ENCODE assay signal across 7 mouse cellular contexts in the genomic region with DNA sequence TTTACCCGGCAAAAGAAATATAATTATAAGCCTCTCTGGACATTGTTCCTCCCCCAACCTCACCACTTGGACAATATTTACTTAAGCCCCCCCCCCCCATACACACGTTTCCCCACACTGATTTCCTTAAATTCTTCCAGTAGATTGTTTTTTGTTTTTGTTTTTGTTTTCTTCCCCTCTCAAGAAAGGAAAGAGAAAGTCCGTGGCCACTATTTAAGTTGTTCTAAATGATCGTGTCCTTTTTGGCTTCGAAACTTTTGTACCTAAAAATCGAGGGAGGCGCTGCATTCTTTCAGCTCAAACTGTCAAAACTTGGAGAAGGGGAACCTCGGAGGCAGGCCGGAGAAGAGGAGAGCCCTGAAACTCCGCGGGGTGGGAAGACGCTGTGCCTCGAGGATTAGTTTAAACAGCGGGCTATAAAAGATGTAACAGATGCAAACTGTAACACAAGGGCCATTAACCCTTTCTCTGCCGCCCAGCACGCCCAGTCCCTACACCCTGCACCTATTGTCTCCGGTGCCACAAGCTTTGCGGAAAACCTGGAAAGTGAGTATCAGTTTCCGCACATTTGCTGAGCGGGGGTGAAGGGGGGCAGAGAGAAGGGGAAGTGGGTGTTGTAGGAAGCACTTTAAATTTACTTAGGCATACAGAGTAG. TPM values are rescaled to one million over a fixed set of nuclear protein-coding genes. Genes with fewer than 3 reads are reported as not detected.
DNase-seq lines count a peak whose midpoint lies in the region; ATAC-seq and TF ChIP-seq lines count a peak whose summit lies in the region.

No protein-coding gene starts in this region.

- DNase-seq in CD4-positive, CD25-positive, alpha-beta regulatory T cell, adult 2 months (ENCODE audit: low read depth, low spot score): peak; percentile 38
- peak; percentile 67 for DNase-seq in MN1 (ENCODE audit: low spot score)
- peak; percentile 58 to 72 for DNase-seq in heart, postnatal 36 days
- DNase-seq in stomach, postnatal 0 days (ENCODE audit: low spot score): no peak

- no peak for TF ChIP-seq CTCF in stomach, postnatal 0 days (IDR thresholded peaks at IDR 0.05; ENCODE audit: low read depth)

- peak overlapping the region; percentile 85; the same call in 1 of the 2 replicates for H3K27ac ChIP-seq in limb, embryonic 12.5 days
- peak overlapping the region; percentile 99 for H3K27ac ChIP-seq in midbrain, embryonic 12.5 days (replicated peaks)
- H3K27ac ChIP-seq in stomach, postnatal 0 days (replicated peaks): peak overlapping the region; percentile 96

- H3K27me3 ChIP-seq in erythroblast, embryonic 14.5 days (ENCODE audit: control insufficient read depth): peaks cover 18% of the 10 kb centered on the region
- peaks cover 70% of the 10 kb centered on the region for H3K27me3 ChIP-seq in limb, embryonic 12.5 days
- H3K27me3 ChIP-seq in midbrain, embryonic 12.5 days: no peaks in the 10 kb centered on the region
- 0 out of 2 replicates have a peak, but pooled peaks cover 3% of the 10 kb centered on the region for H3K27me3 ChIP-seq in stomach, postnatal 0 days (ENCODE audit: control insufficient read depth, insufficient read depth, low read length)

- peaks cover 13% of the 10 kb centered on the region for H3K36me3 ChIP-seq in erythroblast, embryonic 14.5 days (ENCODE audit: control insufficient read depth)
- H3K36me3 ChIP-seq in limb, embryonic 12.5 days: no peaks in the 10 kb centered on the region
- no peaks in the 10 kb centered on the region for H3K36me3 ChIP-seq in midbrain, embryonic 12.5 days
- no peaks in the 10 kb centered on the region for H3K36me3 ChIP-seq in stomach, postnatal 0 days (ENCODE audit: control insufficient read depth, insufficient read depth, low read length)

- H3K9me3 ChIP-seq in erythroblast, embryonic 14.5 days (ENCODE audit: control insufficient read depth, low read length): no peaks in the 10 kb centered on the region
- no peaks in the 10 kb centered on the region for H3K9me3 ChIP-seq in limb, embryonic 12.5 days
- no peaks in the 10 kb centered on the region for H3K9me3 ChIP-seq in midbrain, embryonic 12.5 days
- H3K9me3 ChIP-seq in stomach, postnatal 0 days (ENCODE audit: control insufficient read depth, low read length): no peaks in the 10 kb centered on the region

- H3K4me1 ChIP-seq in erythroblast, embryonic 14.5 days (ENCODE audit: control insufficient read depth): peaks cover 62% of the 10 kb centered on the region
- peaks cover 22% of the 10 kb centered on the region; the same call in 1 of the 2 replicates for H3K4me1 ChIP-seq in limb, embryonic 12.5 days (replicated peaks)
- H3K4me1 ChIP-seq in midbrain, embryonic 12.5 days: peaks cover 47% of the 10 kb centered on the region
- no peaks in the 10 kb centered on the region; the same call in 1 of the 2 replicates for H3K4me1 ChIP-seq in stomach, postnatal 0 days (replicated peaks; ENCODE audit: control insufficient read depth, insufficient read depth)

- TF ChIP-seq EP300 in stomach, postnatal 0 days (optimal IDR thresholded peaks at IDR 0.05): no peak

- H3K9ac ChIP-seq in limb, embryonic 12.5 days (replicated peaks): peak overlapping the region; percentile 93; the same call in 1 of the 2 replicates
- peak overlapping the region; percentile 100 for H3K9ac ChIP-seq in midbrain, embryonic 12.5 days (replicated peaks)
- H3K9ac ChIP-seq in stomach, postnatal 0 days (ENCODE audit: low read length): peak overlapping the region; percentile 93

- no peak for ATAC-seq in limb, embryonic 12.5 days (ENCODE audit: insufficient number of reproducible peaks, insufficient read depth, low FRiP score, low TSS enrichment, low read depth)
- peak; percentile 29 for ATAC-seq in midbrain, embryonic 12.5 days (ENCODE audit: low FRiP score, low read depth)
- ATAC-seq in stomach, postnatal 0 days (ENCODE audit: low FRiP score, low TSS enrichment): peak; percentile 22; the same call in 1 of the 2 replicates

- intact Hi-C loops in heart, postnatal 36 days (cut with DNase I): loop anchor here (2.0 to 10.0 kb wide), 6 partner anchors 184 to 1544 kb away; a partner anchor contains a TSS

- H3K4me2 ChIP-seq in limb, embryonic 12.5 days: peak overlapping the region; percentile 96
- peak overlapping the region; percentile 73 for H3K4me2 ChIP-seq in midbrain, embryonic 12.5 days (replicated peaks)
- peak overlapping the region; percentile 69 for H3K4me2 ChIP-seq in stomach, postnatal 0 days (replicated peaks; ENCODE audit: low read depth)

- under 1% methylated on average over 20 of the region's 20 CpGs for WGBS in limb, embryonic 12.5 days
- WGBS in midbrain, embryonic 12.5 days: under 1% methylated on average over 20 of the region's 20 CpGs
- 2% methylated on average over 20 of the region's 20 CpGs for WGBS in stomach, postnatal 0 days

- peak overlapping the region; percentile 76 for H3K4me3 ChIP-seq in erythroblast, embryonic 14.5 days (replicated peaks)
- peak overlapping the region; percentile 82 for H3K4me3 ChIP-seq in limb, embryonic 12.5 days (replicated peaks)
- H3K4me3 ChIP-seq in midbrain, embryonic 12.5 days: peak overlapping the region; percentile 99
- H3K4me3 ChIP-seq in stomach, postnatal 0 days (ENCODE audit: low read depth, low read length): peak overlapping the region; percentile 69

RNA-seq across cellular contexts. Expression of a gene that starts 6.3 kb away (rescaled TPM):
- polyA plus RNA-seq in erythroblast, embryonic 14.5 days (2012): 0.54 and 0.76 TPM in 2 replicates
- 10 to 100 TPM; 53.1 to 54.2 TPM for total RNA-seq in heart, postnatal 36 days (2021)
- polyA plus RNA-seq in limb, embryonic 12.5 days (2016; fragmentation: Nextera tagmentation; extraction: Ambion mirVana): 12.3 and 14.8 TPM in 2 replicates
- polyA plus RNA-seq in midbrain, embryonic 12.5 days (2016; fragmentation: Nextera tagmentation; extraction: Ambion mirVana): 66.6 and 68.7 TPM in 2 replicates
- 13.5 and 14.4 TPM in 2 replicates for polyA plus RNA-seq in stomach, postnatal 0 days (2015; fragmentation: Nextera tagmentation; extraction: Ambion mirVana)
